Mouse (Mus musculus): ENCODE data around the gene Galnt16. TPM values are rescaled to one million over a fixed set of nuclear protein-coding genes. Genes with fewer than 3 reads are reported as not detected.

Galnt16 gene
- polyA plus RNA-seq, 1 experiment from 2014 or later: 14.1 TPM

GRCm38 (mm10) chr12:80518757-80519620 lies 912 bp downstream of the Galnt16 start:
- Histone ChIP-seq H3K36me3 (replicated peaks) (no peaks in the 10 kb centered on the region), H3K4me3 (peak overlapping the region; percentile 82), H3K27me3 (replicated peaks; ENCODE audit: low read depth, poor library complexity, severe bottlenecking) (peaks cover 85% of the 10 kb centered on the region), H3K9me3 (no peaks in the 10 kb centered on the region), H3K4me1 (peaks cover 51% of the 10 kb centered on the region), H3K27ac (replicated peaks) (peak overlapping the region; percentile 87)
- under 1% methylated on average over 90 of the region's 90 CpGs for WGBS
- peak; percentile 79 for DNase-seq (ENCODE audit: low spot score)

- Histone ChIP-seq H3K4me1 (peaks cover 57% of the 10 kb centered on the region), H3K27me3 (replicated peaks; ENCODE audit: low read depth, poor library complexity, severe bottlenecking) (peaks cover 80% of the 10 kb centered on the region), H3K36me3 (replicated peaks) (no peaks in the 10 kb centered on the region), H3K27ac (replicated peaks) (peak overlapping the region; percentile 87), H3K4me3 (peak overlapping the region; percentile 82), H3K9me3 (no peaks in the 10 kb centered on the region)
- 1% methylated on average over 43 of the region's 43 CpGs for WGBS
- peak; percentile 78 for DNase-seq (ENCODE audit: low spot score)
Measured at GRCm38 (mm10) chr12:80519621-80520332, 1.7 kb downstream of the Galnt16 start.

- DNase-seq (ENCODE audit: low spot score): no peak
- Histone ChIP-seq H3K27me3 (replicated peaks; ENCODE audit: low read depth, poor library complexity, severe bottlenecking) (peaks cover 57% of the 10 kb centered on the region), H3K4me1 (peaks cover 71% of the 10 kb centered on the region), H3K4me3 (no peak overlapping the region), H3K9me3 (no peaks in the 10 kb centered on the region), H3K27ac (replicated peaks) (0 out of 2 replicates have a peak overlapping the region, but pooled peaks have one; percentile 7), H3K36me3 (replicated peaks) (no peaks in the 10 kb centered on the region)
- 70% methylated on average over 3 of the region's 3 CpGs for WGBS
Measured at GRCm38 (mm10) chr12:80522006-80522405, 3.9 kb downstream of the Galnt16 start.

GRCm38 (mm10) chr12:80524276-80524921 lies 6.3 kb downstream of the Galnt16 start:
- peaks cover 68% of the 10 kb centered on the region for H3K4me1 ChIP-seq
- H3K9me3 ChIP-seq: no peaks in the 10 kb centered on the region
- WGBS: 20% methylated on average over 12 of the region's 12 CpGs
- peak overlapping the region; percentile 2; the same call in 1 of the 2 replicates for H3K27ac ChIP-seq (replicated peaks)
- H3K36me3 ChIP-seq (replicated peaks): no peaks in the 10 kb centered on the region
- H3K27me3 ChIP-seq (replicated peaks; ENCODE audit: low read depth, poor library complexity, severe bottlenecking): peaks cover 33% of the 10 kb centered on the region
- peak; percentile 78 for DNase-seq (ENCODE audit: low spot score)
- 0 out of 2 replicates have a peak overlapping the region, but pooled peaks have one; percentile 17 for H3K4me3 ChIP-seq

GRCm38 (mm10) chr12:80525513-80525912 lies 7.4 kb downstream of the Galnt16 start:
- peaks cover 57% of the 10 kb centered on the region for H3K4me1 ChIP-seq
- H3K4me3 ChIP-seq: no peak overlapping the region
- H3K9me3 ChIP-seq: no peaks in the 10 kb centered on the region
- H3K27me3 ChIP-seq (replicated peaks; ENCODE audit: low read depth, poor library complexity, severe bottlenecking): peaks cover 22% of the 10 kb centered on the region
- peak; percentile 44 for DNase-seq (ENCODE audit: low spot score)
- no peak overlapping the region for H3K27ac ChIP-seq (replicated peaks)
- WGBS: 8% methylated on average over 7 of the region's 7 CpGs
- H3K36me3 ChIP-seq (replicated peaks): no peaks in the 10 kb centered on the region

GRCm38 (mm10) chr12:80526511-80526910 lies 8.4 kb downstream of the Galnt16 start:
- 75% methylated on average over 2 of the region's 2 CpGs for WGBS
- peaks cover 47% of the 10 kb centered on the region for H3K4me1 ChIP-seq

GRCm38 (mm10) chr12:80527727-80528389 lies 9.8 kb downstream of the Galnt16 start:
- Histone ChIP-seq H3K27ac (replicated peaks) (no peak overlapping the region), H3K4me1 (peaks cover 36% of the 10 kb centered on the region), H3K4me3 (no peak overlapping the region), H3K36me3 (replicated peaks) (no peaks in the 10 kb centered on the region), H3K9me3 (no peaks in the 10 kb centered on the region), H3K27me3 (replicated peaks; ENCODE audit: low read depth, poor library complexity, severe bottlenecking) (no peaks in the 10 kb centered on the region)
- 80% methylated on average over 5 of the region's 5 CpGs for WGBS
- no peak for DNase-seq (ENCODE audit: low spot score)

More at GRCm38 (mm10) chr12:80526511-80526910, 8.4 kb downstream of the Galnt16 start:
- H3K27ac ChIP-seq (replicated peaks): no peak overlapping the region
- peaks cover 12% of the 10 kb centered on the region for H3K27me3 ChIP-seq (replicated peaks; ENCODE audit: low read depth, poor library complexity, severe bottlenecking)
- no peak for DNase-seq (ENCODE audit: low spot score)
- H3K9me3 ChIP-seq: no peaks in the 10 kb centered on the region
- H3K36me3 ChIP-seq (replicated peaks): no peaks in the 10 kb centered on the region
- no peak overlapping the region for H3K4me3 ChIP-seq

GRCm38 (mm10) chr12:80530052-80530451 lies 12.0 kb downstream of the Galnt16 start:
- H3K4me3 ChIP-seq: no peak overlapping the region
- DNase-seq (ENCODE audit: low spot score): no peak
- no peaks in the 10 kb centered on the region for H3K36me3 ChIP-seq (replicated peaks)
- no peaks in the 10 kb centered on the region for H3K27me3 ChIP-seq (replicated peaks; ENCODE audit: low read depth, poor library complexity, severe bottlenecking)
- 85% methylated on average over 2 of the region's 2 CpGs for WGBS
- no peaks in the 10 kb centered on the region for H3K9me3 ChIP-seq
- no peak overlapping the region for H3K27ac ChIP-seq (replicated peaks)
- peaks cover 21% of the 10 kb centered on the region for H3K4me1 ChIP-seq

GRCm38 (mm10) chr12:80530630-80531029 lies 12.6 kb downstream of the Galnt16 start:
- Histone ChIP-seq H3K27me3 (replicated peaks; ENCODE audit: low read depth, poor library complexity, severe bottlenecking) (no peaks in the 10 kb centered on the region), H3K4me1 (peaks cover 16% of the 10 kb centered on the region), H3K36me3 (replicated peaks) (no peaks in the 10 kb centered on the region), H3K27ac (replicated peaks) (no peak overlapping the region), H3K9me3 (no peaks in the 10 kb centered on the region), H3K4me3 (no peak overlapping the region)
- 85% methylated on average over 6 of the region's 6 CpGs for WGBS
- DNase-seq (ENCODE audit: low spot score): no peak

GRCm38 (mm10) chr12:80531585-80531984 lies 13.5 kb downstream of the Galnt16 start:
- H3K36me3 ChIP-seq (replicated peaks): no peaks in the 10 kb centered on the region
- H3K27me3 ChIP-seq (replicated peaks; ENCODE audit: low read depth, poor library complexity, severe bottlenecking): no peaks in the 10 kb centered on the region
- H3K4me3 ChIP-seq: no peak overlapping the region
- no peak for DNase-seq (ENCODE audit: low spot score)
- H3K9me3 ChIP-seq: no peaks in the 10 kb centered on the region
- H3K27ac ChIP-seq (replicated peaks): no peak overlapping the region
- 82% methylated on average over 10 of the region's 10 CpGs for WGBS
- H3K4me1 ChIP-seq: peaks cover 7% of the 10 kb centered on the region

GRCm38 (mm10) chr12:80533876-80534275 lies 15.8 kb downstream of the Galnt16 start:
- no peak for DNase-seq (ENCODE audit: low spot score)

GRCm38 (mm10) chr12:80537313-80537712 lies 19.2 kb downstream of the Galnt16 start:
- no peaks in the 10 kb centered on the region for H3K36me3 ChIP-seq (replicated peaks)
- H3K9me3 ChIP-seq: no peaks in the 10 kb centered on the region
- H3K4me3 ChIP-seq: no peak overlapping the region
- H3K27ac ChIP-seq (replicated peaks): no peak overlapping the region
- DNase-seq (ENCODE audit: low spot score): no peak
- no peaks in the 10 kb centered on the region for H3K27me3 ChIP-seq (replicated peaks; ENCODE audit: low read depth, poor library complexity, severe bottlenecking)
- 92% methylated on average over 2 of the region's 2 CpGs for WGBS
- H3K4me1 ChIP-seq: no peaks in the 10 kb centered on the region

More at GRCm38 (mm10) chr12:80533876-80534275, 15.8 kb downstream of the Galnt16 start:
- Histone ChIP-seq H3K4me1 (no peaks in the 10 kb centered on the region), H3K27me3 (replicated peaks; ENCODE audit: low read depth, poor library complexity, severe bottlenecking) (no peaks in the 10 kb centered on the region), H3K27ac (replicated peaks) (no peak overlapping the region), H3K9me3 (no peaks in the 10 kb centered on the region), H3K4me3 (no peak overlapping the region), H3K36me3 (replicated peaks) (no peaks in the 10 kb centered on the region)
- WGBS: 52% methylated on average over 2 of the region's 2 CpGs
